Mouse (Mus musculus) ES-E14 (cell line): Measurements from ENCODE around the gene Nyap1.

Source experiments
- CHD2 ChIP-seq: IDR thresholded peaks from 2 replicates; pipeline ENCODE4 v1.6.1; 2014; ENCODE audit warnings: mild to moderate bottlenecking, low read depth, low read length, inconsistent platforms
- HCFC1 ChIP-seq: IDR thresholded peaks from 2 replicates; pipeline ENCODE4 v1.6.1; 2012; ENCODE audit warnings: low read length, inconsistent platforms, borderline replicate concordance; ENCODE audit not compliant: insufficient read depth
- MAFK ChIP-seq: IDR thresholded peaks from 2 replicates; pipeline ENCODE4 v1.6.1; 2014; ENCODE audit warnings: mild to moderate bottlenecking, low read depth, low read length, inconsistent platforms; ENCODE audit not compliant: insufficient read depth
- ZC3H11A ChIP-seq: IDR thresholded peaks from 2 replicates; pipeline ENCODE4 v1.6.1; 2012; ENCODE audit warnings: low read depth, mild to moderate bottlenecking, inconsistent platforms, low read length, borderline replicate concordance
- ZNF384 ChIP-seq: IDR thresholded peaks from 2 replicates; pipeline ENCODE4 v1.6.1; 2012; ENCODE audit warnings: low read depth, low read length, inconsistent platforms

DNA sequence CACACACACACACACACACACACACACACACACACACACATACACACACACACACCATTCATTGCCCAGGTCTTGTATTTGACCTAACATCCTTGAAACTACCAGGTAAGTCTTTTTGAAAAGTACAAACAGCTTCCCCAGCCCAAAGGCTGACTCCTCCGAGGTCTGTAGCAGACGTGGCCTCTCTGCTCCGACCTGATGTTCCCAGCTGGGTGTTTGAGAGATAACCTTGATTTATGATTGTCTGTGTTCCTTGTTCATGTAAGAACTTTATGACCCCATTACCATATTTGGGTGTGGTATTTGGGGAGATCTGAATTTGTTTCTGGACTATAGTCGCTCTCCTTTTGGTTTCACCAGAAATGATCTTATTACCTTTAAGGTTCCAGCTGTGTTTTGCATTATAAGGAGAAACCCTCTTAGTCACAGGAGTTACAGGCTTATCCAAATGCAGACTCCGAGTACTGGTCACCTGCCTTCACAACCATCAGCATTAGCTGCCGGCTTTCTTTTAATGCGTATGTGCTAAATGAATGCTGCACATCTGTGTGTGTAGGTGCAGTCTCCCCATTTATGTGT lies 35.9 kb upstream of the Nyap1 start:
- TF ChIP-seq MAFK = no peak
- TF ChIP-seq ZNF384 = no peak
- no peak for TF ChIP-seq HCFC1
- no peak for TF ChIP-seq ZC3H11A
- no peak for TF ChIP-seq CHD2
